Mouse (Mus musculus): ENCODE results near the gene Nxf1.

The Nxf1 gene

GRCm38 (mm10) chr19:8819596-8820423 lies 62.9 kb downstream of the Nxf1 start, which contains the start of gene Hnrnpul2:
Hnrnpul2 (plus strand) TSS chr19:8820010.
- DNase-seq (ENCODE audit: low spot score), result peak; percentile 98
